Mouse (Mus musculus) megakaryocyte, embryonic 14.5 days (primary cell): ENCODE measurements at regions not wholly inside any gene's neighbourhood (a gene's known extent, or its start where the extent isn't known, plus 50 kb on each side); places are given as distances from the start of the nearest gene placed in this dataset.

ENCODE experiments used
- FLI1 ChIP-seq: IDR thresholded peaks from 2 replicates; pipeline ENCODE4 v1.6.1; 2012; ENCODE audit warnings: low read length, inconsistent platforms, mixed read lengths
- GATA1 ChIP-seq: IDR thresholded peaks from 3 replicates; pipeline ENCODE4 v1.6.1; 2012; ENCODE audit warnings: mixed read lengths, low read length, inconsistent platforms, borderline replicate concordance

- TF ChIP-seq GATA1 (no peak), FLI1 (no peak)
Observed at GRCm38 (mm10) chr1:22939816-22940215, 134.0 kb upstream of the Rims1 start.
